Mouse (Mus musculus): ENCODE data around the gene Napsa.

The Napsa gene

DNA sequence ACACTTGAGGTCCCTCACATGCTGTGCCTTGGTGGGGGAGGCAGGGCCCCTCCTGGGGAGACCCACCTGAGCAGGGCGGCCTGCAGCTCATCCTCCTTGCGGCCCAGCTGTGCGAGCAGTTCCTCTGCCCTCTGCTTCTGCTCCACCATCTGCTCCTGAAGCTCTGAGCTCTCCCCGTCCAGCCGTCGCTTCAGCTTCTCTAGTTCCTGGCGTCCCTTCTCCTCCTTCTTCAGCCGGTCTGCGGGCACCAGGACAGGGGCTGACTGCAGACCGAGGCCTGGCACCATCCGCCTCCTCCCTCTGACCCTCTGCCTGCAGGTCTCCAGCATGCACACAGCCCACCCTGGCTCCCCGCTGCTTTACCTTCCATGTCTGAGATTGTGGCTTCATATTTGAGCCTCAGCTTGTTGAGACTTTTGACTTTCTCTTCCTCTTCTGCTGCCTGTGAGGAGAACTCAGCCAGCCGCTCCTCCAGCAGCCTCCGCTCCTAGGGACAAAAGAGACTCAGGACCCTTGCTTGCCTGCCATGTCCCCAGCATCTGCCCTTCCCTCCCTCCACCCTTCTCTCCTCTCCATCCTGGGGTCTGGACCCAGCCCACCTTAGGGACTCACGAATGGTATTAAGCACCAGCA is 56.3 kb downstream of the Napsa start:
- DNase-seq: no peak

DNA sequence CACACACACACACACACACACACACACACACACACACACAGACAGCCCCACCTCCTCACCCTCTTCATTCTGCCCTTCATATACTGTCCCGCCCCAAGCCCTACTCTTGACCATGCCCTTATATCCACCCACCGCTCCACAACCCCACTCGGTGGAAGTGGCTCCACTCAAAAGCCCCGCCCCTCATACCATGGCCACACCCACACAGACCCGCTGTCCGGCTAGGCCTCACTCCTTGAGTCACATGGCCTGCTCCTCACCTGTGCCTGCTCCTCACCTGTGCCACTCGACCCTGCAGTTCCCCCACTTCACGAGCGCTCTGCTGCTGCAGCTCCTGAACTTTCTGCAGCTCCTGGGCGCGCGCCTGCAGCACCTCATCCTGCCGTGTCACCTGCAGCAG is 58.3 kb downstream of the Napsa start:
- no peak for DNase-seq

DNA sequence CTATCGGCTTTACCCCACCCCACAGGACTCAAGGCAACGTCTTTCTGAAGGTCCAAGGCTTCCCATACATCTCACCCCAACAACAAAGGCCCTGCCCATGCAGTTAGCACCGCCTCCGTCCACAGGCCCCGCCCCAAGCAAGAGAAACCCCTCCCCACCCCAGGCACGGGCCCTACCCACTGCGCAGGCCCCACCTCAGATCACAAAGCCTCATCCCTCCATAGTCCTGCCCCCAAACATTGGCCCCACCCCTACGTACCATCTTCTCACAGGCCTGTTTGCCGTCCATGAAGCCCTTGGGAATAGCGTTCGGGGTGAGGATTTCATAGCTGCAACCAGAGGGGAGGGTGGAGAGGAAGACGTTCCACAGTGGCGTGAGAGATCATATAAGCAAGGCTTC is 60.5 kb downstream of the Napsa start:
- DNase-seq: no peak

DNA sequence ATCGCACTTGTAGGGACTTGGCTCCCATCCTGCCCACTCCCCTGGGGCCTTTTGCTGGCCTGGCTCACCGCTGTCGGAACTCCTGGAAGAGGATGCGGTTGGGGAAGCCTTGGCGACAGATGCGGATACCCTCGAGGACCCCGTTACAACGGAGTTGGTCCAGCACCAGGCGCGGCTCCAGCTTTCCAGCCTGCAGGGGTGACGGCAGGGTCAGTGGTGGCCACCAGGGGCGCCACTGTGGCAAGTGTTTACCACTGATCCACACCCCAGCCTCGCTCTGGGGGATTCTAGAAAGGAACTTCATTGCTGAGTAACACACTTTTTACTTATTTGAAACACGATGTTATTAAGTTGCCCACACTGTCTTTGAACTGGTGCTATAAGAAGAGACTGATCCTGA is 61.2 kb downstream of the Napsa start:
- no peak for DNase-seq

All from kidney, adult 8-10 months (tissue).